Mouse (Mus musculus) forebrain, embryonic 14.5 days (tissue): ENCODE measurements around the gene Etnppl. TPM values are rescaled to one million over a fixed set of nuclear protein-coding genes. Genes with fewer than 3 reads are reported as not detected.

Experiments used
- ATAC-seq: fragments of 200-750 bp; cut with Nextera tagmentation; 2 replicates; pipeline ENCODE4 v1.8.0; 2017; ENCODE audit warnings: mild to moderate bottlenecking, moderate library complexity
- DNase-seq: peaks from one replicate; pipeline ENCODE4 v3.0.0-alpha.2; 2015; ENCODE audit warnings: low spot score
- H3K27ac ChIP-seq: fragments of 300-500 bp; sonication (generic); 2 replicates; pipeline ENCODE4 v1.5.1; 2014; ENCODE audit warnings: low read depth, mild to moderate bottlenecking, control low read depth, low read length, moderate library complexity
- H3K27me3 ChIP-seq: fragments of 300-500 bp; sonication (generic); replicated peaks from 2 replicates; pipeline ENCODE4 v1.6.1; 2014; ENCODE audit warnings: low read length, control low read depth, mixed read lengths; ENCODE audit not compliant: control insufficient read depth, insufficient read depth
- H3K36me3 ChIP-seq: fragments of 300-500 bp; sonication (generic); 2 replicates; pipeline ENCODE4 v1.6.1; 2014; ENCODE audit warnings: low read length, control low read depth; ENCODE audit not compliant: control insufficient read depth, insufficient read depth
- H3K4me1 ChIP-seq: fragments of 300-500 bp; sonication (generic); 2 replicates; pipeline ENCODE4 v1.6.1; 2014; ENCODE audit warnings: antibody characterized with exemption, low read length, control low read depth; ENCODE audit not compliant: control insufficient read depth, insufficient read depth
- H3K4me2 ChIP-seq: fragments of 300-500 bp; sonication (generic); 2 replicates; pipeline ENCODE4 v1.6.1; 2014; ENCODE audit warnings: mild to moderate bottlenecking, control low read depth, low read length
- H3K4me3 ChIP-seq: fragments of 300-500 bp; sonication (generic); 2 replicates; pipeline ENCODE4 v1.5.1; 2014; ENCODE audit warnings: low read depth, low read length, control low read depth
- H3K9ac ChIP-seq: fragments of 300-500 bp; sonication (generic); 2 replicates; pipeline ENCODE4 v1.6.1; 2014; ENCODE audit warnings: mild to moderate bottlenecking, low read length, control low read depth, moderate library complexity
- H3K9me3 ChIP-seq: fragments of 300-500 bp; sonication (generic); replicated peaks from 2 replicates; pipeline ENCODE4 v1.6.1; 2016; ENCODE audit warnings: low read length, control low read depth, mixed read lengths; ENCODE audit not compliant: control insufficient read depth
- WGBS: fragments of 180-500 bp; shearing (Covaris S2); extraction: QIAGEN DNeasy Blood & Tissue Kit; methylation state at CpG from one replicate; pipeline ENCODE4 v1.1.7; 2014; 5-methylcytosine and 5-hydroxymethylcytosine counted together
- polyA plus RNA-seq: library from polyadenylated mRNA; unstranded; fragments of >200 nt; fragmentation: Nextera tagmentation; extraction: Ambion mirVana; gene quantifications from 2 replicates; pipeline ENCODE4 v1.2.1, GENCODE M21; 2014

Etnppl gene
- polyA plus RNA-seq, 1 experiment from 2014 or later, result not detected

DNA sequence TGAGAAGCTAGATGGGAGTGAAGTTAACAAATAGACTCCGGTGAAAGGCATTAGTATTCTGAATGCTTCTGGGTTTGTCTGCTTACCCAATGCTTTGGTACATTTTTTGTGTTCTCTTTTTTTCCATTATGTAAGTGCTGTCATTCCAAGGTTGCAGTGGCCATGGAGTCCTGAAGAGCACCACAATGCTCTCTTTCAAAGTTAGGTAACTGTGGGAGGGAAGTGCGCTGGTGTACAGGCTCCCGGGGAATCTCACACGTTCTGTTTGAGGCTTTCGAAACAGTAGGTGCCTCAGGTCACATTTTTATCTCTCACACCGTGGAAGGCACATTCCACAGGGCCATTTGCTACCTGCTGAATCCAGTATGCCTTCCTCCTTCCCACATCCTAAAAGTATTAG lies 32.3 kb downstream of the Etnppl start:
- 58% methylated on average over 6 of the region's 6 CpGs for WGBS
- DNase-seq, result no peak
- Histone ChIP-seq H3K4me3 (no peak overlapping the region), H3K27ac (no peak overlapping the region), H3K9me3 (no peaks in the 10 kb centered on the region), H3K27me3 (no peaks in the 10 kb centered on the region), H3K4me2 (no peak overlapping the region), H3K9ac (no peak overlapping the region), H3K36me3 (no peaks in the 10 kb centered on the region), H3K4me1 (no peaks in the 10 kb centered on the region)
- ATAC-seq, result no peak

DNA sequence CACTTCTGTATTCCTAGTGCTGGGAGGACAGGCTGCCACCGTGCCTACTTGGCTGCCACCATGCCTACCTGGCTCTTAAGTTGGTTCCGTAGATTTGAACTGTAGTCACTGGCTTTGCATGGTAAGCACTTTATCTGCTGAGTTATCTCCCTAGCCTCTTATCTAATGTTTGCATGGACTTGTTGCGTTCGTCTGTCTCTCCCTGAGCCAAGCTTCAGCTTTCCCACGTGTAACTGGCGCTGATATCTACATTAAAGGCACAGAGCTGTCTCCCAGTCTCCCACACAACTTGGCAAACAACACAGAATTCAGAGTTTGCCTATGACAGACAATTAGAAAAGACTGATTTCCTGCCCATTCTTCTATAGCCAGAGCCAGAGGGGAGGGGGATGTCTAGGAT lies 43.4 kb downstream of the Etnppl start:
- H3K27me3 ChIP-seq, result no peaks in the 10 kb centered on the region
- H3K9me3 ChIP-seq, result no peaks in the 10 kb centered on the region
- H3K4me2 ChIP-seq, result no peak overlapping the region
- no peaks in the 10 kb centered on the region for H3K36me3 ChIP-seq
- H3K4me1 ChIP-seq, result no peaks in the 10 kb centered on the region
- H3K27ac ChIP-seq, result no peak overlapping the region
- WGBS, result 88% methylated on average over 6 of the region's 6 CpGs
- no peak overlapping the region for H3K9ac ChIP-seq
- no peak for DNase-seq
- no peak for ATAC-seq
- no peak overlapping the region for H3K4me3 ChIP-seq

DNA sequence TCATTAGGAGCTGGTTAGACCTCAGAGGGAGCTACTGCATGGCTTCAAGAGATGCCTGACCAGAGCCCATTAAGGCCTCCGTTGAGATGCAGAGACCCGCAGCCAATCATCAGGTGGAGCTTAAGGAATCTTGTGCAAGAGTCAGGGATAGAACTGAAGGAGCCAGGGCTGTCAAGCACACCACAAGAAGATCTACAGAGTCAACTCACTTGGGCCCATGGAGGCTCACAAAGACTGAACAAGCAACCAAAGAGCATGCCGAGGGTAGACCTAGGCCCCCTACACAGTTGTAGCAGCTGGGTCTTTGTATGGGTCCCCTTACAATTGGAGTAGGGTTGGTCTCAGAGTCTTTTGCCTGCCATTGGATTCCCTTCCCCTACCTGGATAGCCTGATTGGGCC lies 45.2 kb downstream of the Etnppl start:
- Histone ChIP-seq H3K4me2 (no peak overlapping the region), H3K36me3 (no peaks in the 10 kb centered on the region), H3K27ac (no peak overlapping the region), H3K9ac (no peak overlapping the region), H3K9me3 (no peaks in the 10 kb centered on the region), H3K27me3 (no peaks in the 10 kb centered on the region), H3K4me3 (no peak overlapping the region), H3K4me1 (no peaks in the 10 kb centered on the region)
- DNase-seq (no peak), ATAC-seq (no peak)
- 88% methylated on average over 3 of the region's 3 CpGs for WGBS

DNA sequence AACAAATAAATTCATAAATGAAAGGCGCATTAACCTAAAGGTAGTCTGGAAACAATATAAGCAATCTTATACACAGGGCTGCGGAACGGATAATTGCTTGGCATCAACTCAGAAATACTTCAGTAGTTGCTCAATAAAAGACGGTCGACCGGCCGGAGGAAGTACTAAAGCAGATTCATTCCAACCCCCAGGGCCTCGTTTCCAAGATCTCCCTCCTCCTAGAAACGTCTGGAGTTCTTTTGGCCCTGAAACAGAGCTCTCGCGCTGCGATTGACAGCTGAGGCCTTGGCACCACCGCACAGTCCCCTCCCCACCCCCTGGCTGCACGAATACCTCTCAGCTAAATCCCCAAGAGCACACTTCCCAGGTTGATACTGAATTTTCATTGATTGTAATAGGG lies 54.0 kb downstream of the Etnppl start:
- H3K4me3 ChIP-seq, result no peak overlapping the region
- ATAC-seq, result no peak; the same call in 1 of the 2 replicates
- H3K27me3 ChIP-seq, result no peaks in the 10 kb centered on the region
- DNase-seq, result peak; percentile 37
- no peaks in the 10 kb centered on the region for H3K9me3 ChIP-seq
- H3K4me1 ChIP-seq, result no peaks in the 10 kb centered on the region
- no peak overlapping the region for H3K9ac ChIP-seq
- no peaks in the 10 kb centered on the region for H3K36me3 ChIP-seq
- H3K4me2 ChIP-seq, result no peak overlapping the region
- WGBS, result 47% methylated on average over 14 of the region's 14 CpGs
- no peak overlapping the region for H3K27ac ChIP-seq

DNA sequence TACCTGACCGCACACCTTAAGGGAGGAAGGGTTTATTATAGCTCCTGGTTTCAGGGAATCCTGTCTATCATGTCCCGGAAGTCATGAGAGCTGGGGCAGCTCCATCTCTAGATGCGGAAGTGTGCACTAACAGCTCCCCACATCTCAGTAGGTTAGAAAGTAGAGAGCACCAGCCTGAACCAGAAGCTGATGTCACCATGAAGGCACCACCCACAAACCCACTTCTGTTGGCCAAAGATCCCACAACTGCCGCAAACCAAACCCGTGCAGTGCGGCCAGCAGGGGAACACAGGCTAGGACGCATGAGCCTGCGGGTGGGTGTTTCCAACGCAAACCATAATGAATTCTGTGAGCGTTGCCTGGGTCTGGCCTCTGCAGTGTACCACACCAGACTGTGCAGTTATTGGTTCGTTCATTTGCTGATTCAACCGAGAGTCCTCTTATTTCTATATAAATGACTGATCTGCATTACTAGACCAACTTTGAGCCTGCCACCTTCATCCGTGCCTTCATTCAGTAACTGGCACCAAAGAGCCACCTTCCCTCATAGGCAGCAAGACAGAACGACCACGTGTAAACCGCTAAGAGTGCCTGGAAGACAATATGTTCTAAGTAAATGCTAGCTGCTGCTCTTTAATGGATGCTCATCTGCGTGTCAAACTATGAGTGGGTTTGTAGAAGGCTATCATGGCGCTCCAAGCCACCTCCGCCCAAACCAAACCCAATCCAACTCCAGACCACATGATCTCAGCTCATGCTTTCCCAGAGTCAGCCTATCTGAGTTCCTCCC lies 60.6 kb downstream of the Etnppl start:
- H3K36me3 ChIP-seq, result no peaks in the 10 kb centered on the region
- ATAC-seq, result no peak
- 92% methylated on average over 19 of the region's 19 CpGs for WGBS

DNA sequence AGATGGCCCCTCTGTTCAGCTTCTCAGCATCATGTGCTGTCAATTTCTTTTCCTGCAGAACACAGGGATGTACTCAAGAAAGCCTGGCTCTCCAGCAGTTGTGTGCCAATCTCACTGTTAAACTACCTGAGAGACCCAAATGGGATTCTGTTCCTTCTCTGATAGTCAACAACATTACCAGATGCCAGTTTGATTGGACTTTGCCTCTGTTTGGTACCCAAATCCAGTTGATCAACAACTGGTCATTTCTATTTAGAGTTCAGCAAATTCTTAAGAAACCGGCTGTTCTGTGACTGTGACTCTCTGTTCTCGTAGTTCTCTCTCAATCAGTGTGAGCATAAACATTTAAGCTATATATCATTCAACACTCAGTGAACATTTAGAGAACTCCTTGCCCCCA lies 64.0 kb downstream of the Etnppl start:
- H3K4me2 ChIP-seq, result no peak overlapping the region
- WGBS, result 93% methylated on average over 2 of the region's 2 CpGs
- ATAC-seq (no peak), DNase-seq (no peak)
- no peak overlapping the region for H3K9ac ChIP-seq
- H3K9me3 ChIP-seq, result no peaks in the 10 kb centered on the region
- no peaks in the 10 kb centered on the region for H3K27me3 ChIP-seq
- H3K4me3 ChIP-seq, result no peak overlapping the region
- no peak overlapping the region for H3K27ac ChIP-seq
- no peaks in the 10 kb centered on the region for H3K36me3 ChIP-seq
- H3K4me1 ChIP-seq, result no peaks in the 10 kb centered on the region

More for the DNA sequence above, 60.6 kb downstream of the Etnppl start:
- no peak overlapping the region for H3K27ac ChIP-seq
- no peak overlapping the region for H3K4me3 ChIP-seq
- H3K4me1 ChIP-seq, result no peaks in the 10 kb centered on the region
- DNase-seq, result no peak
- no peaks in the 10 kb centered on the region for H3K9me3 ChIP-seq
- H3K4me2 ChIP-seq, result no peak overlapping the region
- no peaks in the 10 kb centered on the region for H3K27me3 ChIP-seq
- H3K9ac ChIP-seq, result no peak overlapping the region

DNA sequence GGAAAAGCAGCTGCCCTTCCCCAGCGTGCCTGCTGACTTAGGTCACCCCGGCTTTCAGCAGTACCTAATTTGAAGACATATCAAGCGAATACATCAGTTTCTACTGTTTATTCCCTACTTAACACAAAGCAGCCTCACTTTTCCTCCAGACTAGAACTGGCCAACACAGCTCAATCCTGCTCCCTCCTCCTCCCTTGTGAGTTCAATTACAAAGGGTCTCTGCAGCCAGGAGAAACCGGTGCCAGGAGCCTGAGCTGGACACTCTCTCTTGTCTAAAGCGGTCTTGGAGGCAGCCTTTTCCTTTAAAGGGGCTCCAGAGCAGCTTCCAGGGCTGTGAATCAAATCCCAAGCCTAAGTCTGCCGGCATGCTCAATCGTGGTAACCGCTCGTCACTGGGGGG lies 64.9 kb downstream of the Etnppl start:
- H3K4me2 ChIP-seq, result no peak overlapping the region
- H3K9ac ChIP-seq, result no peak overlapping the region
- no peak for ATAC-seq
- DNase-seq, result no peak
- H3K27me3 ChIP-seq, result no peaks in the 10 kb centered on the region
- no peaks in the 10 kb centered on the region for H3K9me3 ChIP-seq
- no peaks in the 10 kb centered on the region for H3K4me1 ChIP-seq
- H3K27ac ChIP-seq, result no peak overlapping the region
- H3K4me3 ChIP-seq, result no peak overlapping the region
- no peaks in the 10 kb centered on the region for H3K36me3 ChIP-seq
- 88% methylated on average over 9 of the region's 9 CpGs for WGBS

DNA sequence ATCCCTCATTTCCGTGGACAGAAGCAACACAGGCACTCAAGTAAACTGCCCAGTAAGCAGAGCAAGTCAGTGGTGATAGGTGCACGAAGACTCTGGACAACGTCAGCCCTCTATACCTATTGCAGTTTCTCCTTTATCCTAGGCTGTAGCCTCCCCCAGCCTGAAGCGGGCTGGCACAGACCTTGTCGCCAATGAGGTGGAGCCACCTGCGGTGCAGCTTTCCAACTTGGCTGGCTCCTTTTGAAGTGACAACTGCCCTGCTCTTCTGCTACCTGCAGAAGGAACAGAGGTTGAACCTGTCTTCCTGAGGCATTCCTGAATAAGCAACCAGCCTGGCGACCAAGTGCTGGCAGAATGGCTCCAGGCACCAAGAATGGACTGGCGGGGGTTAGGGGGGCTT lies 66.6 kb downstream of the Etnppl start:
- Histone ChIP-seq H3K9me3 (no peaks in the 10 kb centered on the region), H3K4me1 (no peaks in the 10 kb centered on the region), H3K27me3 (no peaks in the 10 kb centered on the region), H3K4me2 (no peak overlapping the region), H3K4me3 (no peak overlapping the region), H3K9ac (no peak overlapping the region), H3K27ac (no peak overlapping the region), H3K36me3 (no peaks in the 10 kb centered on the region)
- no peak for ATAC-seq
- WGBS, result 68% methylated on average over 8 of the region's 8 CpGs
- DNase-seq, result no peak

DNA sequence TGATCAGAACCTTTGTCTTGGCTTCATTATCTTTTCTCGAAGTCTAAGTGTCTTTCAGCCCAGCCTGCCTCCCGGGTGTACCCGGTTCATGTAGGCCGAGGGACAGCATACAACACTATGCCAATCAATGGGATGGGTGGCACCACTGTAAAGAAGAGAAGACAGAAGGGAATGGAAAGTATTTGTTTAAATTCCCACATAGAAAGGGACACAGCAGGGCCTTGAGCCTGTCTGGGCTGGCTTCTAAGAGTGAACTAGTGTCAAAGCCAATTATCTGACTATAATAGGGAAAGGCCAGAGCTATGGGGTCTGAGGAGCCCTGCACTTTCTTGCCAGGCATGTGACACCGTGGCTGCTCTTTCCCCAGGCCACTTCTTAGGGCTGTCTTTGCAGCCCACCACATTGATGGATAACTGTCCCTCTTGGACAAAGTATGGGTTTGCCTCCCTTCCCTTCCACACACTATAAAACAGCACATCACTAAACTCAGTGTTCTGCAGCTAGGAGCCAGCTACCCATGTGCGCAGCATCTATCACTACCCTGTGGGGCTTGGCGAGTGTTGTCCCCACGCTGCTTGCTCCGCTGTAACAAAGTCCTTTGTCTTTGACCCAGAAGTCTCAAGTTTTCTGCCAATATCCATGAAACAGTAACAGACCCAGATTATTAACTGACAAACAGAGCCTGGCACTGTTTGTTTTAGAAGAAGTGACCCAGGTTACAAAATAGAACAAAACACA lies 67.2 kb downstream of the Etnppl start:
- no peak overlapping the region for H3K27ac ChIP-seq
- 61% methylated on average over 9 of the region's 9 CpGs for WGBS
- no peaks in the 10 kb centered on the region for H3K4me1 ChIP-seq
- H3K4me2 ChIP-seq, result no peak overlapping the region
- no peaks in the 10 kb centered on the region for H3K36me3 ChIP-seq
- ATAC-seq (no peak), DNase-seq (no peak)
- no peak overlapping the region for H3K9ac ChIP-seq
- no peaks in the 10 kb centered on the region for H3K27me3 ChIP-seq
- no peak overlapping the region for H3K4me3 ChIP-seq
- H3K9me3 ChIP-seq, result no peaks in the 10 kb centered on the region
